Mouse (Mus musculus) frontal cortex, postnatal 14 days (tissue): ENCODE results near the gene Clec3a.

Experiments used
- DNase-seq, 2 experiments: peaks; one replicate each; pipeline ENCODE4 v3.0.0; 2022; ENCODE audit warnings: low spot score in 2 of 2

Gene Clec3a

GRCm38 (mm10) chr8:114455953-114456352 lies 38.1 kb downstream of the Clec3a start:
- no peak for DNase-seq

GRCm38 (mm10) chr8:114458113-114458784 lies 40.4 kb downstream of the Clec3a start:
- DNase-seq, result no peak

- no peak for DNase-seq
Measured at GRCm38 (mm10) chr8:114460600-114460999, 42.7 kb downstream of the Clec3a start.

- no peak for DNase-seq
Measured at GRCm38 (mm10) chr8:114462591-114462990, 44.7 kb downstream of the Clec3a start.

- DNase-seq, result no peak
Measured at GRCm38 (mm10) chr8:114463305-114463704, 45.4 kb downstream of the Clec3a start.

GRCm38 (mm10) chr8:114468526-114469207 lies 50.8 kb downstream of the Clec3a start:
- DNase-seq, result no peak

GRCm38 (mm10) chr8:114469208-114469590 lies 51.3 kb downstream of the Clec3a start:
- DNase-seq, result no peak

- DNase-seq, result no peak
Measured at GRCm38 (mm10) chr8:114473546-114473945, 55.7 kb downstream of the Clec3a start.
